Mouse (Mus musculus) liver, adult 2 months (tissue): ENCODE results near the gene Fbxl5. TPM values are rescaled to one million over a fixed set of nuclear protein-coding genes. Genes with fewer than 3 reads are reported as not detected.

ENCODE experiments used
- DNase-seq: peaks from one replicate; pipeline ENCODE4 v3.0.0-alpha.2; 2011; ENCODE audit warnings: low read depth, low spot score; ENCODE audit errors: extremely low read depth
- H3K27ac ChIP-seq: fragments of 200-500 bp; replicated peaks from 2 replicates; pipeline ENCODE4 v1.5.1; 2012; ENCODE audit warnings: low read depth, mild to moderate bottlenecking, control low read depth, inconsistent platforms, low read length; ENCODE audit not compliant: insufficient read depth
- H3K27me3 ChIP-seq: fragments of 200-500 bp; 2 replicates; pipeline ENCODE4 v1.6.1; 2012; ENCODE audit warnings: mild to moderate bottlenecking, moderate library complexity, low read length, inconsistent platforms; ENCODE audit not compliant: control insufficient read depth, insufficient read depth
- H3K36me3 ChIP-seq: fragments of 200-500 bp; 2 replicates; pipeline ENCODE4 v1.6.1; 2012; ENCODE audit warnings: low read length, inconsistent platforms; ENCODE audit not compliant: control insufficient read depth, insufficient read depth
- H3K4me1 ChIP-seq: fragments of 200-500 bp; 2 replicates; pipeline ENCODE4 v1.6.1; 2011; ENCODE audit warnings: low read length; ENCODE audit not compliant: control insufficient read depth, insufficient read depth
- H3K4me3 ChIP-seq: fragments of 200-500 bp; 2 replicates; pipeline ENCODE4 v1.5.1; 2011; ENCODE audit warnings: low read depth, mild to moderate bottlenecking, control low read depth, low read length, moderate library complexity; ENCODE audit not compliant: insufficient read depth
- H3K79me2 ChIP-seq: fragments of 200-500 bp; 2 replicates; pipeline ENCODE4 v1.6.1; 2012; ENCODE audit warnings: inconsistent platforms, mild to moderate bottlenecking, low read length, moderate library complexity; ENCODE audit not compliant: control insufficient read depth, insufficient read depth
- H3K9ac ChIP-seq: fragments of 200-500 bp; 2 replicates; pipeline ENCODE4 v1.6.1; 2012; ENCODE audit warnings: low read depth, mild to moderate bottlenecking, control low read depth, inconsistent platforms, low read length
- CTCF ChIP-seq: fragments of 200-500 bp; IDR thresholded peaks from 2 replicates; pipeline ENCODE4 v1.5.1; 2011; ENCODE audit warnings: low read depth, low read length, control low read depth
- POLR2A ChIP-seq: fragments of 200-500 bp; IDR thresholded peaks from 2 replicates; pipeline ENCODE4 v1.6.1; 2011; ENCODE audit warnings: low read length, control low read depth; ENCODE audit not compliant: insufficient read depth; ENCODE audit errors: extremely low read depth
- WGBS: fragments of 180-500 bp; shearing (Covaris S2); methylation state at CpG from one replicate; pipeline ENCODE4 v1.1.7; 2018; 5-methylcytosine and 5-hydroxymethylcytosine counted together
- polyA plus RNA-seq: library from polyadenylated mRNA; depleted of rRNA; stranded (reverse); fragments of >200 nt; gene quantifications from 2 replicates; pipeline ENCODE4 v1.2.3, GENCODE M21; 2012; rRNA removed
- total RNA-seq: library from RNA; depleted of rRNA; stranded (reverse); fragments of >200 nt; gene quantifications from 2 replicates; pipeline ENCODE4 v1.2.3, GENCODE M21; 2014; rRNA removed

The Fbxl5 gene
- total and polyA plus RNA-seq, 2 experiments = 17.4 to 41.8 TPM

- TF ChIP-seq POLR2A (no peak), CTCF (no peak)
- DNase-seq = no peak
- Histone ChIP-seq H3K27me3 (no peaks in the 10 kb centered on the region), H3K4me3 (no peak overlapping the region), H3K79me2 (no peaks in the 10 kb centered on the region), H3K9ac (no peak overlapping the region), H3K36me3 (no peaks in the 10 kb centered on the region), H3K4me1 (no peaks in the 10 kb centered on the region), H3K27ac (no peak overlapping the region)
- whole genome bisulfite sequencing = 88% methylated on average over 6 of the region's 6 CpGs
Measured at GRCm38 (mm10) chr5:43722452-43722783, 99.0 kb downstream of the Fbxl5 start.

- Histone ChIP-seq H3K79me2 (no peaks in the 10 kb centered on the region), H3K27me3 (no peaks in the 10 kb centered on the region), H3K36me3 (no peaks in the 10 kb centered on the region), H3K27ac (no peak overlapping the region), H3K4me3 (no peak overlapping the region), H3K4me1 (no peaks in the 10 kb centered on the region), H3K9ac (no peak overlapping the region)
- no peak for DNase-seq
- 84% methylated on average over 5 of the region's 5 CpGs for WGBS
- TF ChIP-seq CTCF (no peak), POLR2A (no peak)
Measured at GRCm38 (mm10) chr5:43721538-43722451, 99.6 kb downstream of the Fbxl5 start.

- no peak overlapping the region for H3K27ac ChIP-seq
- no peak for DNase-seq
- no peaks in the 10 kb centered on the region for H3K4me1 ChIP-seq
- H3K4me3 ChIP-seq = no peak overlapping the region
- H3K36me3 ChIP-seq = peaks cover 6% of the 10 kb centered on the region; the same call in 1 of the 2 replicates
- H3K27me3 ChIP-seq = no peaks in the 10 kb centered on the region
- H3K9ac ChIP-seq = no peak overlapping the region
- TF ChIP-seq CTCF = no peak
- TF ChIP-seq POLR2A = no peak
- no peaks in the 10 kb centered on the region for H3K79me2 ChIP-seq
Measured at GRCm38 (mm10) chr5:43699240-43699639, 122.2 kb downstream of the Fbxl5 start.

- no peak for DNase-seq
- H3K4me1 ChIP-seq = no peaks in the 10 kb centered on the region
- no peaks in the 10 kb centered on the region for H3K27me3 ChIP-seq
- peaks cover 9% of the 10 kb centered on the region for H3K36me3 ChIP-seq
- no peak overlapping the region for H3K9ac ChIP-seq
- no peaks in the 10 kb centered on the region for H3K79me2 ChIP-seq
- WGBS = 96% methylated on average over 3 of the region's 3 CpGs
- H3K27ac ChIP-seq = no peak overlapping the region
- TF ChIP-seq POLR2A (no peak), CTCF (no peak)
- H3K4me3 ChIP-seq = no peak overlapping the region
Measured at GRCm38 (mm10) chr5:43697133-43697532, 124.3 kb downstream of the Fbxl5 start.

Other genes with a start within 250 kb of the Fbxl5 start
- gene Cc2d2a, start 159.3 kb downstream of the Fbxl5 start, total RNA-seq = 3.1 and 3.2 TPM in 2 replicates
- 0.85 and 0.93 TPM in 2 replicates for gene Cc2d2a, start 159.3 kb downstream of the Fbxl5 start, polyA plus RNA-seq
- 0.18 and 0.20 TPM in 2 replicates for gene Bst1, start 2.8 kb downstream of the Fbxl5 start, total RNA-seq
- 0.16 and 0.47 TPM in 2 replicates for gene Bst1, start 2.8 kb downstream of the Fbxl5 start, polyA plus RNA-seq
- gene Cd38, start 46.9 kb upstream of the Fbxl5 start, total RNA-seq = 15.9 and 17.8 TPM in 2 replicates
- 4.3 and 4.8 TPM in 2 replicates for gene Cd38, start 46.9 kb upstream of the Fbxl5 start, polyA plus RNA-seq
- 0.28 TPM in 1 of 2 replicates, not detected in the other for gene Gm7879, start 91.5 kb upstream of the Fbxl5 start, total RNA-seq
- not detected in 2 replicates for gene Gm7879, start 91.5 kb upstream of the Fbxl5 start, polyA plus RNA-seq
- gene Fgfbp1, start 160.1 kb upstream of the Fbxl5 start, total RNA-seq = not detected in 2 replicates
- not detected in 2 replicates for gene Fgfbp1, start 160.1 kb upstream of the Fbxl5 start, polyA plus RNA-seq